Comparison of ENCODE assay signal across 21 mouse cellular contexts in the genomic region with DNA sequence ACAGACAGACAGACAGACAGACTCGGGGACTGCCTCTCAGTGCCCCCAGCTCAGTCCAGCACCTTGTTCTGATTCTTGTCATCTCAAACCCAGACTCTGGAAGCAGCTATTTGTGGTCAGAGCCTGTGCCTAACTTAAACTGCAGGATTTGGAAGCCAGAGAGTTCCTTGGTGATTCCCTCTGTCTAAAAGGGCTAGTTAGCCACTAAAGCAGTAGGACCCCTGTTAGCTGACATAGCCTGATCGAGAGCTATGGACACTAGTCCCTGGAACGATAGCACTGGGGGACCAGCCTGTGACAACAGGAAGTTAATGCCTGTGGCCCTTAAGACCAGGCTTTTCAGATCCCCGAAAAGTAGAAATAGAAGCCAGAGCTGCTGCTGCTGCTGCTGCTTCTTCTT. TPM values are rescaled to one million over a fixed set of nuclear protein-coding genes. Genes with fewer than 3 reads are reported as not detected.
DNase-seq lines count a peak whose midpoint lies in the region; ATAC-seq lines count a peak whose summit lies in the region.
"Had no signal": no experiment of that assay in that cellular context is flagged by ENCODE, and none has a peak within 500 bp of the region (broad histone marks: within the 10 kb centered on the region; RNA-seq: fewer than 3 reads in every experiment).

No protein-coding gene starts in this region.

- no peaks in the 10 kb centered on the region for H3K9me3 ChIP-seq in heart, embryonic 14.5 days (ENCODE audit: control insufficient read depth, low read length)
- H3K9me3 ChIP-seq in megakaryocyte, embryonic 14.5 days: no peaks in the 10 kb centered on the region
- H3K9me3 ChIP-seq: forebrain, embryonic 15.5 days; intestine, embryonic 15.5 days; kidney, embryonic 15.5 days; neural tube, embryonic 12.5 days had no signal

- 63% methylated on average over 4 of the region's 4 CpGs for WGBS in heart, embryonic 14.5 days

- no peak overlapping the region for H3K4me2 ChIP-seq in heart, embryonic 14.5 days (ENCODE audit: low read length)
- H3K4me2 ChIP-seq: forebrain, embryonic 15.5 days; intestine, embryonic 15.5 days; kidney, embryonic 15.5 days; neural tube, embryonic 12.5 days had no signal

- H3K27ac ChIP-seq in heart, embryonic 14.5 days (replicated peaks in 1 of 2; ENCODE audit: control insufficient read depth in 1 of 2, insufficient read depth in 1 of 2, low read depth in 2 of 2, low read length in 2 of 2): peak overlapping the region in 1 of 2 experiments; percentile 89; a peak in 1 of 4 replicates
- H3K27ac ChIP-seq: forebrain, embryonic 15.5 days; intestine, embryonic 15.5 days; kidney, embryonic 15.5 days; neural tube, embryonic 12.5 days had no signal

- no peaks in the 10 kb centered on the region for H3K27me3 ChIP-seq in heart, embryonic 14.5 days (ENCODE audit: control insufficient read depth, insufficient read depth, low read length)
- H3K27me3 ChIP-seq in megakaryocyte, embryonic 14.5 days (replicated peaks): no peaks in the 10 kb centered on the region
- H3K27me3 ChIP-seq: forebrain, embryonic 15.5 days; intestine, embryonic 15.5 days; kidney, embryonic 15.5 days; neural tube, embryonic 12.5 days had no signal

- DNase-seq in heart, adult 9 months (ENCODE audit: low spot score in 2 of 2): no peak
- DNase-seq in right cerebral cortex, postnatal 36 days (ENCODE audit: low spot score in 2 of 2): no peak
- DNase-seq in cerebellum, postnatal 10 days: no peak
- DNase-seq: adrenal gland, adult 8-10 months; cerebellum, adult 9-10 months; embryo, embryonic 11 days; right cerebral cortex, postnatal 4 days; thymus, adult 2 months had no signal

- peaks cover 20 to 22% of the 10 kb centered on the region in 2 experiments for H3K4me1 ChIP-seq in heart, embryonic 14.5 days (ENCODE audit: control insufficient read depth in 2 of 2, insufficient read depth in 2 of 2, low read length in 2 of 2)
- peaks cover 97% of the 10 kb centered on the region for H3K4me1 ChIP-seq in megakaryocyte, embryonic 14.5 days
- H3K4me1 ChIP-seq: forebrain, embryonic 15.5 days; intestine, embryonic 15.5 days; neural tube, embryonic 12.5 days had no signal

- 0 out of 2 replicates have a peak overlapping the region, but pooled peaks have one; percentile 16 for H3K9ac ChIP-seq in heart, embryonic 14.5 days (ENCODE audit: low read length)
- H3K9ac ChIP-seq: forebrain, embryonic 15.5 days; intestine, embryonic 15.5 days; kidney, embryonic 15.5 days; neural tube, embryonic 12.5 days had no signal

- no peaks in the 10 kb centered on the region for H3K36me3 ChIP-seq in heart, embryonic 14.5 days (ENCODE audit: control insufficient read depth, insufficient read depth, low read length)
- H3K36me3 ChIP-seq in megakaryocyte, embryonic 14.5 days (replicated peaks; ENCODE audit: low read length): peaks cover 9% of the 10 kb centered on the region
- H3K36me3 ChIP-seq: forebrain, embryonic 15.5 days; G1E; intestine, embryonic 15.5 days; kidney, embryonic 15.5 days; neural tube, embryonic 12.5 days had no signal

- ATAC-seq in heart, embryonic 14.5 days (ENCODE audit: insufficient number of reproducible peaks, insufficient read depth, low FRiP score, low read depth): no peak
- no peak for ATAC-seq in megakaryocyte, adult 5-6 weeks (ENCODE audit: poor library complexity, severe bottlenecking)
- ATAC-seq in erythroid progenitor cell, adult 5-6 weeks (replicated peaks; ENCODE audit: low FRiP score, poor library complexity, severe bottlenecking): peak; percentile 10; the same call in 1 of the 2 replicates
- ATAC-seq: forebrain, embryonic 15.5 days had no signal

- H3K4me3 ChIP-seq in heart, embryonic 14.5 days (ENCODE audit: control insufficient read depth in 1 of 2, insufficient read depth in 1 of 2, low read depth in 1 of 2, low read length in 2 of 2): no peak overlapping the region
- peak overlapping the region; percentile 79 for H3K4me3 ChIP-seq in megakaryocyte, embryonic 14.5 days (replicated peaks)
- H3K4me3 ChIP-seq: forebrain, embryonic 15.5 days; intestine, embryonic 15.5 days; kidney, embryonic 15.5 days; neural tube, embryonic 12.5 days had no signal

RNA-seq across cellular contexts. Expression of a gene that starts 25.6 kb away (rescaled TPM):
- not detected in 2 replicates for polyA plus RNA-seq in heart, embryonic 14.5 days (2014; fragmentation: Nextera tagmentation; extraction: Ambion mirVana)
- 2.7 and 3.5 TPM in 2 replicates for polyA plus RNA-seq in megakaryocyte, embryonic 14.5 days (2012; ENCODE audit: insufficient read depth, low replicate concordance)
- total RNA-seq in megakaryocyte, adult 5-6 weeks (2015): 0.60 TPM in 1 of 2 replicates, not detected in the other
- total RNA-seq in megakaryocyte, adult 5-6 weeks (2017): not detected in 2 replicates
- not detected in 2 replicates for total RNA-seq in erythroid progenitor cell, adult 5-6 weeks (2015; ENCODE audit: low replicate concordance)
- not detected in 2 replicates for total RNA-seq in erythroid progenitor cell, adult 5-6 weeks (2017; ENCODE audit: low replicate concordance)
- total RNA-seq: adrenal gland, adult 8-10 months; G1E; gastrocnemius, adult 18-20 months had no signal
- polyA plus RNA-seq: G1E; hindbrain, embryonic 11.5 days; intestine, embryonic 15.5 days; kidney, embryonic 15.5 days; limb, embryonic 14.5 days; neural tube, embryonic 12.5 days; stomach, embryonic 14.5 days had no signal

RNA-seq across cellular contexts. Expression of a gene that starts 43.5 kb away (rescaled TPM):
- 8.9 and 12.0 TPM in 2 replicates for polyA plus RNA-seq in heart, embryonic 14.5 days (2014; fragmentation: Nextera tagmentation; extraction: Ambion mirVana)
- polyA plus RNA-seq in megakaryocyte, embryonic 14.5 days (2012; ENCODE audit: insufficient read depth, low replicate concordance): 51.0 and 108 TPM in 2 replicates
- 0.22 TPM in 1 of 2 replicates, not detected in the other for total RNA-seq in megakaryocyte, adult 5-6 weeks (2015)
- total RNA-seq in megakaryocyte, adult 5-6 weeks (2017): 0.51 TPM in 1 of 2 replicates, not detected in the other
- not detected in 2 replicates for total RNA-seq in erythroid progenitor cell, adult 5-6 weeks (2015; ENCODE audit: low replicate concordance)
- not detected in 2 replicates for total RNA-seq in erythroid progenitor cell, adult 5-6 weeks (2017; ENCODE audit: low replicate concordance)
- total RNA-seq: G1E had no signal
